Mouse (Mus musculus) midbrain, embryonic 16.5 days (tissue): ENCODE results near the gene Tada2b. TPM values are rescaled to one million over a fixed set of nuclear protein-coding genes. Genes with fewer than 3 reads are reported as not detected.
A peak's percentile ranks its signal among the peaks of the same experiment; 100 is the strongest.

Experiments
- ATAC-seq: fragments of 200-750 bp; cut with Nextera tagmentation; 2 replicates; pipeline ENCODE4 v1.8.0; 2017; ENCODE audit warnings: moderate TSS enrichment
- H3K27ac ChIP-seq: fragments of 300-500 bp; sonication (generic); 2 replicates; pipeline ENCODE4 v1.5.1; 2014; ENCODE audit warnings: mild to moderate bottlenecking, low read length, mixed read lengths
- H3K27me3 ChIP-seq: fragments of 300-500 bp; sonication (generic); 2 replicates; pipeline ENCODE4 v1.6.1; 2014; ENCODE audit warnings: low read depth, low read length, mixed read lengths; ENCODE audit not compliant: control insufficient read depth, insufficient read depth
- H3K36me3 ChIP-seq: fragments of 300-500 bp; sonication (generic); 2 replicates; pipeline ENCODE4 v1.6.1; 2014; ENCODE audit warnings: mild to moderate bottlenecking, low read length, moderate library complexity, mixed read lengths; ENCODE audit not compliant: control insufficient read depth, insufficient read depth
- H3K4me1 ChIP-seq: fragments of 300-500 bp; sonication (generic); 2 replicates; pipeline ENCODE4 v1.6.1; 2014; ENCODE audit warnings: mild to moderate bottlenecking, low read length, mixed read lengths; ENCODE audit not compliant: control insufficient read depth, insufficient read depth
- H3K4me2 ChIP-seq: fragments of 300-500 bp; sonication (generic); 2 replicates; pipeline ENCODE4 v1.6.1; 2014; ENCODE audit warnings: mild to moderate bottlenecking, low read length, mixed read lengths
- H3K4me3 ChIP-seq: fragments of 300-500 bp; sonication (generic); 2 replicates; pipeline ENCODE4 v1.5.1; 2014; ENCODE audit warnings: low read depth, mild to moderate bottlenecking, low read length, moderate library complexity, mixed read lengths
- H3K9ac ChIP-seq: fragments of 300-500 bp; sonication (generic); 2 replicates; pipeline ENCODE4 v1.6.1; 2014; ENCODE audit warnings: low read depth, low read length, mixed read lengths
- H3K9me3 ChIP-seq: fragments of 300-500 bp; sonication (generic); replicated peaks from 2 replicates; pipeline ENCODE4 v1.6.1; 2014; ENCODE audit warnings: mild to moderate bottlenecking, low read length, mixed read lengths; ENCODE audit not compliant: control insufficient read depth, poor library complexity, severe bottlenecking
- WGBS: fragments of 180-500 bp; shearing (Covaris S2); extraction: QIAGEN DNeasy Blood & Tissue Kit; methylation state at CpG from one replicate; pipeline ENCODE4 v1.1.7; 2014; 5-methylcytosine and 5-hydroxymethylcytosine counted together
- polyA plus RNA-seq: library from polyadenylated mRNA; unstranded; fragments of >200 nt; fragmentation: Nextera tagmentation; extraction: Ambion mirVana; gene quantifications from 2 replicates; pipeline ENCODE4 v1.2.1, GENCODE M21; 2015

Tada2b gene
- 2.9 and 3.2 TPM in 2 replicates for polyA plus RNA-seq

DNA sequence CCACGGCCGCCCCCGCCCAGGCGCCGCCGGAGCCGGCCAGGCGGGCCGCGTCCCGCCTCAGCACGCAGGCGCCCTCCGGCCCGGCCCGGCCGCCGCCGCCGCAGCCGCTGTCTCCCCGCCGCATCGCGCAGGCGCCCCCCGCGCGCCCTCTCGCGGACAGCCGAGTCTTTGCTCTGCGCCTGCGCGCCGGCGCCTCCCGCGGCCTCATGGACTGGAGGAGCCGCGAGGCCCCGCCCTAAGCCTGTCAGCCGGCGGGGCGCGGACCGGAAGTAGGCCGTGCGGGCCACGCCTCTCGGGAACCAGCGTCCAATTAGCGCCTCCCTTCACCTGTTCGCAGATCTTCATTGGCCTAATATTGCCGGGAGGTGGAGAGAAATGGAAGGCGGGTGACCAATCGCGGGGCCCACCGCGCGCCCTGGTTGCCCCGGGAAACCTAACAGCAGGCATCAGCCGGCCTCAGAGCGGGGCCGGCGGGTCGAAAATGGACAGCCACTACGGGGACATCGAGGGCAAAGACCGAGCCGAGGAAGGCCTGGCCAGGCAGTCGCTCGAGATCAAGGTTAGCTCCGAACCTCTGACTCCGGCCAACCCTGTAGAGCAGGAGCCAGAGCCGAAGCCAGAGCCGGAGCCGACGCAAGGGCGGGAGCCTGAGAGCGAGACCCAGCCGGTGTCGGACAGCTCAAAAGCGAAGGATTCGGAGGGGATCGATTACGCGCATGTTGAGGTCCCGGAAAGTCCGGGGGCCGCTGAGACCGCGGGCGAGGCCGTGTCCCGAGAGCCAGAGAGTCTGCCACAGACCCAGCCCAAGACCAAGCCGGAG, at the start of gene Tada2b, which contains the start of gene Ccdc96:
Tada2b (minus strand) TSS at position 115 of the 820 bp plus-strand sequence.
Ccdc96 (plus strand) TSS at position 418 of the 820 bp plus-strand sequence.
- ATAC-seq, result peak; percentile 98
- H3K4me1 ChIP-seq, result peaks cover 29% of the 10 kb centered on the region

DNA sequence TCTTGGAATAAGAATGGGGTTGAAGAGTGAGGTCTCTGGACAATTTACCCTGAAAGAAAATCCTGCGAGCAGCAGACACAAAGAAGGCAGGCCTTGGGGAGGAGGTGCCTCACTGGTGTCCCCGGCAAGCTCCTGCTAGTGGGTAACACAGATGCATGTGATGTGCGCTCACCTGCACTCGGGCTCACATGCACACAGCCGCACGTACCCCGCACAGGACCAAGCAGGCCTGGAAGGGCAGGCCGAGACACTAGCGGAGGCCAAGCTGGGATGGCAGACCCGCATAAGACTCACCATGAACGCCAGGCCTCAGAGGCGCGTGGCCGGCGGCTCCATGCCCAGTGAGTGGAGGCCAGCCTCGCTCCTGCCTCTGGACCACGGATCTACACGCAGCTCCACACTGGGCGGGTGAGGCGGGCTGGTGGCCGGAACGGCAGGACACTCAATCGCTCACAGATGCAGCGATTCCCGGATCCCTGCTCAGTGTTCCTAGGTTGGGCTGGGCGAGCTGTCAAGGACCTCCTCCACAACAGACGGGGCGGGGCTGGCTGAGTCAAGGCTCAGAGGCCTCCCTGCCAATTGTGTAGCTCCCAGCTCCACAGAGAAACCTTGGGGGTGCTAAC, 46.2 kb upstream of the Tada2b start:
- no peaks in the 10 kb centered on the region for H3K36me3 ChIP-seq
- under 1% methylated on average over 26 of the region's 28 CpGs for WGBS
- peak overlapping the region; percentile 89 for H3K4me3 ChIP-seq
- ATAC-seq, result peak; percentile 97
- H3K9me3 ChIP-seq, result no peaks in the 10 kb centered on the region
- H3K4me2 ChIP-seq, result peak overlapping the region; percentile 94
- peak overlapping the region; percentile 97 for H3K9ac ChIP-seq
- no peaks in the 10 kb centered on the region for H3K27me3 ChIP-seq
- H3K4me1 ChIP-seq, result peaks cover 32% of the 10 kb centered on the region
- peak overlapping the region; percentile 91 for H3K27ac ChIP-seq

More for the DNA sequence above, at the start of gene Tada2b, which contains the start of gene Ccdc96:
- WGBS, result under 1% methylated on average over 62 of the region's 97 CpGs
- H3K36me3 ChIP-seq, result no peaks in the 10 kb centered on the region
- H3K27ac ChIP-seq, result peak within 1 kb of the TSS; percentile 83
- H3K4me2 ChIP-seq, result peak within 1 kb of the TSS; percentile 94
- H3K27me3 ChIP-seq, result no peaks in the 10 kb centered on the region
- peak within 1 kb of the TSS; percentile 92 for H3K9ac ChIP-seq
- H3K9me3 ChIP-seq, result no peaks in the 10 kb centered on the region
- H3K4me3 ChIP-seq, result peak within 1 kb of the TSS; percentile 92

DNA sequence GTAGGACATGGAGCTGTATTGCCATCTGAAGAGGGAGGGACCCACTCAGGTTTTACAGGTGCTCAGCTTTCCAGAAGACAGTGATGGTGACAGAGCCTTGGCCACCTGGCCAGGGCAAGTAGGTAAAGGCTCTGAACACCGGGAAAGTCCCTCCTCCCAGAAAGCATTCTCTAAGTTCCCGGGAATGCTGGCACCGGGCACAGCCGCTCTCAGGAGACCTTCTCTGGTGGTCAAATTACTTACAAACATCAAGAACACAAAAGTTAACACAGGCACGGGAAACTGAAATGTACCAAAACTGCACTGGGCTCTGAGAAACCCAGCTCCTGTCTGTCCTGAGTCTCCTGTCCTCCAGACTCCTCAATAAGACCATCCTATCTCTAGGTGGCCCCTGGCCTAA, 45.6 kb upstream of the Tada2b start:
- Histone ChIP-seq H3K4me1 (peaks cover 32% of the 10 kb centered on the region), H3K4me2 (peak overlapping the region; percentile 94), H3K9me3 (no peaks in the 10 kb centered on the region), H3K9ac (peak overlapping the region; percentile 97), H3K36me3 (no peaks in the 10 kb centered on the region), H3K27me3 (no peaks in the 10 kb centered on the region), H3K27ac (peak overlapping the region; percentile 91), H3K4me3 (peak overlapping the region; percentile 89)
- ATAC-seq, result no peak
- WGBS, result 7% methylated on average over 5 of the region's 5 CpGs

DNA sequence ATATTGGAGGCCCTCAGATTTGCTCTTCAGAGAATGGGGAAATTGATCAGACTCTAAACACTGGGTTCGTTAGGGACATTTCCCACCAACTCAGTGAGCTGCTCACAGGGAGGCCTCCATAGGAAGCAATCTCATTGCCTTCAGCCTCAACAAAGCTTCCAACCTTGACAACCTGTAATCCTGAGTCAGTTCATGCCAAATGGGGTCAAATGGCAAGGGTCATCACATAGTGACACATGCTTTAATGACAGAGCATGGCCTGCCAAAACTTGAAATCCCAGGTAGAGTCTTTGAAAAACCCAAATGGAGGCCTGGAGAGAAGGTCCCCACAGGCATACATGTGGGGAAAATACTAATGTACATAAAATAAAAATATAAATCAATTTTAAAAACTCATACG, 42.8 kb upstream of the Tada2b start:
- Histone ChIP-seq H3K9me3 (no peaks in the 10 kb centered on the region), H3K4me2 (no peak overlapping the region), H3K9ac (no peak overlapping the region), H3K27me3 (no peaks in the 10 kb centered on the region), H3K36me3 (0 out of 2 replicates have a peak, but pooled peaks cover 2% of the 10 kb centered on the region), H3K27ac (no peak overlapping the region), H3K4me1 (peaks cover 32% of the 10 kb centered on the region), H3K4me3 (no peak overlapping the region)
- 92% methylated on average over 2 of the region's 2 CpGs for WGBS
- no peak for ATAC-seq

DNA sequence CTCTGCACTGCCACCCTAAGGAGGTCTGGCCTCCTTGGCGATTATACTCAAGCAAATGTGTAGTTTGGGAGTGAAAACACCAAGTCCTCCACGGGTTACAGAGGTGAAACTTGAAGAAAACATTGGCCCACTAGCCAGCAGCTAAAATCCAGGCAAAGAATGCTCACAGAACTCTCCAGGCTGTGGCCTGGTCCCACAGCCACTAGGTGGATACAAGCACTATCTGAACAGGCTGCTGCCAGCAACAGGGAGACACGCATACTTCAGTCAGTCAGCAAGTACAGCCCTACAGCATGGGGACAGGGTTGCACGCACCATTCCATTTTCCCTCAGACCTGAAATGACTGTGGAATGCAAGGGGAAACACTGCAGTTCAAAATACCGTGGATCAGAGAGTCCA, 42.2 kb upstream of the Tada2b start:
- Histone ChIP-seq H3K9ac (no peak overlapping the region), H3K4me3 (no peak overlapping the region), H3K4me1 (peaks cover 32% of the 10 kb centered on the region), H3K27ac (no peak overlapping the region), H3K4me2 (no peak overlapping the region), H3K9me3 (no peaks in the 10 kb centered on the region), H3K36me3 (0 out of 2 replicates have a peak, but pooled peaks cover 5% of the 10 kb centered on the region), H3K27me3 (no peaks in the 10 kb centered on the region)
- no peak for ATAC-seq
- WGBS, result 79% methylated on average over 5 of the region's 5 CpGs

DNA sequence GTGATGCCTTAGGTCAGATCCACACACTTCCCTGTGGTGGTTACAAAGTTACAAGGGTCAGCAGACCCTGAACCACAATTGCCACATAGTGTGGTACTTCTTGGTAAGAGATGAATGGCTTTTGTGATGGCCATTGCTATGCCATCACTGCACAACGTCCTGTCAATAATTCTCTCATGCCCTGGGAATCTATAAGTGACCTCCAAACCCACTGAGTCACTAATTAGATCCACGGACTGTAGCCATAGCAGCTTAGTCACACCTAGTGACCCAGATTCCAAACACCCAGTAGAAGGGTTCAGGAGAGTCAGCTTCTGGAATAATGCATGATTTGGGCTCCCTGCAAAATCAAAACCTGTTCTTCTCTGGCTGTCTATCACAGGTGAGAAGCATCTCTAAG, 41.1 kb upstream of the Tada2b start:
- 74% methylated on average over 2 of the region's 2 CpGs for WGBS
- no peaks in the 10 kb centered on the region for H3K9me3 ChIP-seq
- H3K27me3 ChIP-seq, result no peaks in the 10 kb centered on the region
- peaks cover 10% of the 10 kb centered on the region for H3K36me3 ChIP-seq
- no peak overlapping the region for H3K4me3 ChIP-seq
- no peak overlapping the region for H3K9ac ChIP-seq
- no peak overlapping the region for H3K27ac ChIP-seq
- peaks cover 27% of the 10 kb centered on the region for H3K4me1 ChIP-seq
- H3K4me2 ChIP-seq, result no peak overlapping the region
- ATAC-seq, result no peak

DNA sequence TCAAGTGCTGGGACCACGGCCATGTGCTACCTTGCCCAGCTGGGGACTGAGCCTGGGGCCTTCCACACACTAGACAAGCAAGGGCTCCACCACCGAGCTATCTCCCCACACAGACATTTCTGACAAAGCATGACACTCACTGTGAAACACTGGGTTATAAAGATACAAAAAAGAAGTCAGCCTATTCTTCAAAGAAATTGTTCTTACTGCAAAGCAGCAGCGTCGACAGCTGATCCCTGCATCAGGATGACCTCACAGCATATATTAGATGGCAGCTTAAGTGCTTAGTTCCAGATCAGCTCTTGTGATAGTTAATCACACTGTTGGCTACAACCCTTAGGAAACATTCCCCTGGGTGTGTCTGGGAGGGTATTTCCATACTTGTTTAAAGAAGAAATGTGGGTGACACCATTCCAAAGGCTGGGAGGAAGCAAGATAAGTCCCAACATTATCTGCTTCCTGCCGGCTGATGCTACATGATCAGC, 39.2 kb upstream of the Tada2b start:
- H3K9me3 ChIP-seq, result no peaks in the 10 kb centered on the region
- no peak for ATAC-seq
- WGBS, result 79% methylated on average over 5 of the region's 5 CpGs
- no peaks in the 10 kb centered on the region for H3K27me3 ChIP-seq
- no peak overlapping the region for H3K4me3 ChIP-seq
- peaks cover 14% of the 10 kb centered on the region; the same call in 1 of the 2 replicates for H3K4me1 ChIP-seq
- no peak overlapping the region for H3K9ac ChIP-seq
- H3K36me3 ChIP-seq, result peaks cover 22% of the 10 kb centered on the region
- no peak overlapping the region for H3K27ac ChIP-seq
- H3K4me2 ChIP-seq, result no peak overlapping the region

DNA sequence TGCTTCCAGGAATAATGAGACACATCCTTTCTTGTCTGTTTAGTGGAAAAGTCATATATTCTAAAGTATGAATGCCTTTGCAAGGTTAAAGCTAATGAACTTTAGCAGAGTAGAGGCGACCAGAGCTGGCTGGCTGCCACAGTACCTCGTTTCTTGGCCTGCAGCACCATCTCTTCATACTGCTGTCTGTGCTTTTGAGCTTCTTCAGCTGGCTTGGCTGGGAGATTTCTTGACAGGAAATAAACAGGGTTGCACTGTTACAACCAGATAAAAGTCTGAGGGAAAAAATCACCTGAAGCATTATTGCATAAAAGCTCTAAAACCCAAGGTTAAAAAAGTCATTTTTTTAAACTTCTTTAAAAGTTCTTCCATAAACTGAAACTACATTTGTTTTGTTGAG, 38.7 kb upstream of the Tada2b start:
- Histone ChIP-seq H3K4me2 (no peak overlapping the region), H3K9me3 (no peaks in the 10 kb centered on the region), H3K36me3 (peaks cover 22% of the 10 kb centered on the region), H3K27me3 (no peaks in the 10 kb centered on the region), H3K4me3 (no peak overlapping the region), H3K9ac (no peak overlapping the region), H3K27ac (no peak overlapping the region), H3K4me1 (peaks cover 9% of the 10 kb centered on the region; the same call in 1 of the 2 replicates)
- 80% methylated on average over 2 of the region's 2 CpGs for WGBS
- ATAC-seq, result no peak

DNA sequence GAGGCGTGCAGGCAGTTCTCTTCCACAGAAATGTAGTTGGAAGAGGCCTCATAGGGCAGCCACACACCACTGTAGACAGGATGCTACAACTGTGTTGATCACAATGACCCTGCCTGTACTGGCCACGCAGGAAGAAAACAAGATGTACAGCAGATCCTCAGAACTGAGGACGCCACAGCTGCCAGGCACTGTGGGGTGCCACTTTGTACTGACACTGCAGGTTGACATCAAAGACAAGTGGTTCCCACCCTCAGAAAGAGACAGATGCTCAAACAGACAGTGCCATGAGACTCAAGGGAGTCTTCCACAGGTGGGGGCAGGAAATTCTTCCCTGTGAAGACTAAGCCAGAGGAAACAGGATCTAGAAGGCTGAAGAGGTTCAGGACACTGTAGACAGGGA, 35.7 kb upstream of the Tada2b start:
- Histone ChIP-seq H3K9me3 (no peaks in the 10 kb centered on the region), H3K4me2 (no peak overlapping the region), H3K27me3 (no peaks in the 10 kb centered on the region), H3K4me3 (no peak overlapping the region), H3K9ac (no peak overlapping the region), H3K36me3 (peaks cover 22% of the 10 kb centered on the region), H3K4me1 (no peaks in the 10 kb centered on the region), H3K27ac (no peak overlapping the region)
- no peak for ATAC-seq
- WGBS, result 63% methylated on average over 3 of the region's 3 CpGs
